Mouse (Mus musculus): ENCODE data around the gene Trib3. TPM values are rescaled to one million over a fixed set of nuclear protein-coding genes. Genes with fewer than 3 reads are reported as not detected.
A peak's percentile ranks its signal among the peaks of the same experiment; 100 is the strongest.
"Not testable (repeated sequence)": the region's sequence is repeated elsewhere in the genome, so short reads cannot be mapped to it uniquely, and the experiment has no call there.

Gene Trib3
- polyA plus RNA-seq, 1 experiment from 2014 or later = 1.7 TPM

DNA sequence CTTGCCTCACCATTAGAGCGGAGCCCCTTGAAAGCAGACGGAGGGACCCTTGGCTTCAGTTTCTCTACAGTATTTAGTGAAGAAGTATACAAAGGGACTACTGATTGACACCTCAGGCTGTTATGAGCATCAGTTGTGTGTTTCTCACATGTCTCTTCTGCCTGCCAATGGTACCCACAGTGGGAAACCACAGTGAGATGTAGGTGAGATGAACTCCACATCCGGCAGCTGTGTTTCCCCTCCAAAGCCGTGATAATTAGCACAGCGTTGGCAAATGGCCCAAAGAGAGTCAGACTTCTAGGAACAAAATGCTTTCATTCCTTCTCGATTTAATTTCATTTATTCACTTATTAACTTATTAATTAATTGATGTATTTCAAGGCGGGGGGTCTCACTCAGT, 28.3 kb upstream of the Trib3 start:
- DNase-seq (ENCODE audit: low spot score) (no peak), ATAC-seq (ENCODE audit: low FRiP score) (no peak)
- H3K27ac ChIP-seq (ENCODE audit: low read depth, low read length) = no peak overlapping the region
- no peak overlapping the region for H3K4me3 ChIP-seq (ENCODE audit: low read depth, low read length)
- 88% methylated on average over 7 of the region's 7 CpGs for WGBS
- no peaks in the 10 kb centered on the region for H3K9me3 ChIP-seq (ENCODE audit: control insufficient read depth, low read length)
- H3K4me2 ChIP-seq (replicated peaks; ENCODE audit: low read depth, low read length) = no peak overlapping the region
- no peaks in the 10 kb centered on the region for H3K36me3 ChIP-seq (ENCODE audit: control insufficient read depth, insufficient read depth, low read length)
- H3K9ac ChIP-seq (ENCODE audit: low read depth, low read length) = no peak overlapping the region
- H3K4me1 ChIP-seq (replicated peaks; ENCODE audit: control insufficient read depth, insufficient read depth, low read length) = peaks cover 10% of the 10 kb centered on the region; the same call in 1 of the 2 replicates
- peaks cover 4% of the 10 kb centered on the region; the same call in 1 of the 2 replicates for H3K27me3 ChIP-seq (ENCODE audit: control insufficient read depth, insufficient read depth, low read length)

DNA sequence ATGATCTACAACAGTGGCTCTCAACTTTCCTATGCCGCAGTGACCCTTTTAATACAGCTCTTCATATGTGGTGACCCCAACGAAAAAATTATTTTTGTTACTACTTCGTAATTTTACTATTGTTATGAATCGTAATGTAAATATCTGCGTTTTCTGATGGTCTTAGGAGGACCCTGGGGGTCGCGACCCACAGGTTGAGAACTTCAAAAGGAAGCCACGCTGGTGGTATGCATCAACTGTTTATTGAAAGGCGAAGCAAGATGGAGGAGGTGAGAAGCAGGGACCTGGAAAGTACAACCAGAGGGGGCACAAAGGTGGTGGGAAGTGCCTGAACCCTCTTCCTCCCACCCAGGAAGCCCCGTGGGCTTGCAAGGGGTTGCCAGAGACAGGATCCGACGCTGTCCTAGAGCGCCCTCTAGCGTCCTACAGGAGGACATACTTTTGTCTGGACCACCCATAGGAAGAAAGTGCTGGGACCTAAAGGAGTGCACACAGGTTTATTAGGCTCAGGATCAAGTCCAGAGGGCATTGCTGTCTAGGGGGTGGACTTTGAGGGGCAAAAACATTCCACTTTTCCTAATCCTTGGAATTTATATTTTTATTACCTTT, 24.8 kb upstream of the Trib3 start:
- no peak for ATAC-seq (ENCODE audit: low FRiP score)

DNA sequence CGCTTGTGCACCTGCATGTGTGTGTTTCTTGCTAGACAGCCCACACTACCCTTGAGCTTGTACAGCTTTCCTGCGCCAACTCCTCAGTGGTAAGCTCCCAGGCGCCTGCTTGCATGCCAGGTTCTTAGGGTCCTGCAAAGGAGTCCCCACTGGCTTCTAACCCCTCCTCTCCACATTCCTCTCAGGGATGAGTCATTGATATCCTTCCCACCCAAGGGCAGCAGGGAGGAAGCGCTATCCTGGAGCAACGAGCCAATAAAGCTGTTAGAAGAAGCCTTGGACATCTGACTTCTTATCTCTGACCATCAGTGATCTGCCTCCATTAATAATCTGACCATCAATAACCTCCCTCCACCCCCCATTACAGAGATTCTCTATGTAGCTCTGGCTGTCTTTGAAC, 24.1 kb upstream of the Trib3 start:
- ATAC-seq (ENCODE audit: low FRiP score) = no peak
- Histone ChIP-seq H3K27ac (ENCODE audit: low read depth, low read length) (no peak overlapping the region), H3K4me2 (replicated peaks; ENCODE audit: low read depth, low read length) (no peak overlapping the region), H3K9ac (ENCODE audit: low read depth, low read length) (no peak overlapping the region), H3K36me3 (ENCODE audit: control insufficient read depth, insufficient read depth, low read length) (no peaks in the 10 kb centered on the region), H3K4me3 (ENCODE audit: low read depth, low read length) (no peak overlapping the region), H3K9me3 (ENCODE audit: control insufficient read depth, low read length) (no peaks in the 10 kb centered on the region), H3K27me3 (ENCODE audit: control insufficient read depth, insufficient read depth, low read length) (peaks cover 2% of the 10 kb centered on the region; the same call in 1 of the 2 replicates), H3K4me1 (replicated peaks; ENCODE audit: control insufficient read depth, insufficient read depth, low read length) (no peaks in the 10 kb centered on the region)
- 90% methylated on average over 5 of the region's 5 CpGs for WGBS
- no peak for DNase-seq (ENCODE audit: low spot score)

More for the DNA sequence above, 24.8 kb upstream of the Trib3 start:
- Histone ChIP-seq H3K27ac (ENCODE audit: low read depth, low read length) (no peak overlapping the region), H3K4me1 (replicated peaks; ENCODE audit: control insufficient read depth, insufficient read depth, low read length) (no peaks in the 10 kb centered on the region), H3K27me3 (ENCODE audit: control insufficient read depth, insufficient read depth, low read length) (peaks cover 2% of the 10 kb centered on the region; the same call in 1 of the 2 replicates), H3K4me2 (replicated peaks; ENCODE audit: low read depth, low read length) (0 out of 2 replicates have a peak overlapping the region, but pooled peaks have one; percentile 17), H3K9ac (ENCODE audit: low read depth, low read length) (no peak overlapping the region), H3K36me3 (ENCODE audit: control insufficient read depth, insufficient read depth, low read length) (no peaks in the 10 kb centered on the region), H3K4me3 (ENCODE audit: low read depth, low read length) (no peak overlapping the region), H3K9me3 (ENCODE audit: control insufficient read depth, low read length) (no peaks in the 10 kb centered on the region)
- 32% methylated on average over 14 of the region's 14 CpGs for WGBS
- DNase-seq (ENCODE audit: low spot score) = peak; percentile 78

DNA sequence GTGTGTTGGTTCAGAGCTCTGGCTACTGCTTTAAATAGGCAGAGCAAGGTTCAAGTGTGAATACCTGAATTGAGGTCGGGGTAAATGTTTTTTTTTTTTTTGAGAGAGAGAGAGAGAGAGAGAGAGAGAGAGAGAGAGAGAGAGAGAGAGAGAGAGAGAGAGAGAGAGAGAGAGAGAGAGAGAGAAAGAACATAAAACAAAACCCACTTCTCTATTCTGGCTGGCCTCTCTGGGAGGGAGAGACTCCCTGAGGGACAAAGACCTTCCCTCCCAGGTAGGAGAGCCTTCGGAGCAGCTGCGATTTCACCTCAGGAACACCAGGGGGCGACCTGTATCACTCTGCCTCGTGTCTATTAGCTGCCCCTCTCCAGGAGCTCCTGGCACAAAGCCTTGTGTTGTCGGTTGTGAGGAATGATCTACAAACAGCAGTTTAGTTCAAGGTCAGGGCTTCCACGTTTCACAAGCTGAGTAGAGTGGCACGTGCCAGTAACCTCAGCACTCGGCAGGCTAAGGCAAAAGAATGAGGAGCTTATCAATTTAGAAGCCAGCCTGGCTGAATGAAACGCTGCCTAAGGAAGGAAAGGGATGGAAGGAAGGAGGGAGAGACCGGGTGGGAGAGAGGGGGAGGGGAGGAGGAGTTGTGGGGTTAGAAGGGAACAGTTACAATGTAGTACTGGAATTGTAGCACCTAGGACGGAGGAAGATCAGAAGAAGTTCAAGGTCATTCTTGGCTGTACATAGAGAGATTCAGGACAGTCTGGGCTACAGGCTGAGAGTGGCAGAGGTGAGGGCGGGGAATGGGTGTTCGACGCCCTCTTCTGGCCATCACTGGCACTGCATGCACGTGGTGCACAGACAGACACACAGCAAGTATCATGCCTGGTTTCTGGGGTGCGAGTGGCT, 19.7 kb upstream of the Trib3 start:
- 14% methylated on average over 17 of the region's 17 CpGs for WGBS
- Histone ChIP-seq H3K27me3 (ENCODE audit: control insufficient read depth, insufficient read depth, low read length) (no peaks in the 10 kb centered on the region; the same call in 1 of the 2 replicates), H3K36me3 (ENCODE audit: control insufficient read depth, insufficient read depth, low read length) (no peaks in the 10 kb centered on the region), H3K4me2 (replicated peaks; ENCODE audit: low read depth, low read length) (no peak overlapping the region), H3K27ac (ENCODE audit: low read depth, low read length) (no peak overlapping the region), H3K4me1 (replicated peaks; ENCODE audit: control insufficient read depth, insufficient read depth, low read length) (no peaks in the 10 kb centered on the region), H3K9ac (ENCODE audit: low read depth, low read length) (no peak overlapping the region), H3K9me3 (ENCODE audit: control insufficient read depth, low read length) (no peaks in the 10 kb centered on the region), H3K4me3 (ENCODE audit: low read depth, low read length) (no peak overlapping the region)
- ATAC-seq (ENCODE audit: low FRiP score) (peak; percentile 73), DNase-seq (ENCODE audit: low spot score) (peak; percentile 85)

DNA sequence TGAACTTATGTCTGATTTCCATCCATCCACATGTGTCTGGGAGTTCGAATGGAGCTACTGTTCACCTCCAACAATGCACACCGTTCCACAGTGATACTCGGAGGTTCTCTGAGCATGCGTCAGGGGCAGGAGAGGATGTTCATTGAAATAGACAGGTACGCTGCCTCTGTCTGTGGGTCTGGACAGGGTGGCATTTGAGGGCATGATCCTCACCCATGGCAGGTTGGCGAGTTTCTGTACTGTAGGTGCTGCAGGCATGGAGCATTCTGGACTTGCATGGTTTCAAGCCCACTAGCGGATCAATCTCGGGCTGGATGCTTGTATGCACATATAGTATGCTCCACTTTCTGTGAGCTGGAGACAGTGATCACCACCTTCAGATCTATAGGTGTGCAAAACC, 17.4 kb upstream of the Trib3 start:
- 89% methylated on average over 8 of the region's 8 CpGs for WGBS
- H3K27ac ChIP-seq (ENCODE audit: low read depth, low read length) = no peak overlapping the region
- no peak for ATAC-seq (ENCODE audit: low FRiP score)
- no peak overlapping the region for H3K4me2 ChIP-seq (replicated peaks; ENCODE audit: low read depth, low read length)
- H3K27me3 ChIP-seq (ENCODE audit: control insufficient read depth, insufficient read depth, low read length) = no peaks in the 10 kb centered on the region
- H3K9ac ChIP-seq (ENCODE audit: low read depth, low read length) = no peak overlapping the region
- no peaks in the 10 kb centered on the region for H3K9me3 ChIP-seq (ENCODE audit: control insufficient read depth, low read length)
- H3K36me3 ChIP-seq (ENCODE audit: control insufficient read depth, insufficient read depth, low read length) = no peaks in the 10 kb centered on the region
- no peak for DNase-seq (ENCODE audit: low spot score)
- no peaks in the 10 kb centered on the region for H3K4me1 ChIP-seq (replicated peaks; ENCODE audit: control insufficient read depth, insufficient read depth, low read length)
- H3K4me3 ChIP-seq (ENCODE audit: low read depth, low read length) = no peak overlapping the region

DNA sequence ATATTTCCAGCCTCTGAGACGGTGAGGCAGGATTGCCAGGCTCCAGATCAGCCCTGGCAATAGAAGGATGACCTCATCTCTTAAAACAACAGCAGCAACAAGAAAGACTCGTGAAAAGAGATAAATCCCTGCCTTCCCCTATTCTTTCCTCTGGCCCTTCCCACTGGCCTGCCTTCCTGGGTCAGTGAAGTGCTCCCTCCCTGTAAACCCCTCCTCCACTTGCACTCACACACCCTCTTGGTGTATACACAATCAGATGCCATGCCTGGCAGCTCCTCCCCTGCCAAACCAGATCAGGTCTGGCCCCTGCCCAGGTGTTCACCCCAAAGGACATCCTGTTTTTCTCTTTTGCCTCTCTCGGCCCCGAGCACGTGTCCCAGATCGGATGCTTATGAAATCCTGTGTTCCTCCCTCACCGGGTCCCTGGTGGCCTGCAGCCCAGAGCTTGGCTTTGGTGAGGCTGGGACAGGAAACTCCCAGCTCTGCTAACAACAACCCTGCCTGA, 16.5 kb upstream of the Trib3 start:
- Histone ChIP-seq H3K36me3 (ENCODE audit: control insufficient read depth, insufficient read depth, low read length) (no peaks in the 10 kb centered on the region), H3K27ac (ENCODE audit: low read depth, low read length) (no peak overlapping the region), H3K4me2 (replicated peaks; ENCODE audit: low read depth, low read length) (no peak overlapping the region), H3K4me3 (ENCODE audit: low read depth, low read length) (no peak overlapping the region), H3K4me1 (replicated peaks; ENCODE audit: control insufficient read depth, insufficient read depth, low read length) (no peaks in the 10 kb centered on the region), H3K9ac (ENCODE audit: low read depth, low read length) (no peak overlapping the region), H3K27me3 (ENCODE audit: control insufficient read depth, insufficient read depth, low read length) (no peaks in the 10 kb centered on the region), H3K9me3 (ENCODE audit: control insufficient read depth, low read length) (no peaks in the 10 kb centered on the region)
- no peak for ATAC-seq (ENCODE audit: low FRiP score)
- no peak for DNase-seq (ENCODE audit: low spot score)
- WGBS = 69% methylated on average over 7 of the region's 7 CpGs

DNA sequence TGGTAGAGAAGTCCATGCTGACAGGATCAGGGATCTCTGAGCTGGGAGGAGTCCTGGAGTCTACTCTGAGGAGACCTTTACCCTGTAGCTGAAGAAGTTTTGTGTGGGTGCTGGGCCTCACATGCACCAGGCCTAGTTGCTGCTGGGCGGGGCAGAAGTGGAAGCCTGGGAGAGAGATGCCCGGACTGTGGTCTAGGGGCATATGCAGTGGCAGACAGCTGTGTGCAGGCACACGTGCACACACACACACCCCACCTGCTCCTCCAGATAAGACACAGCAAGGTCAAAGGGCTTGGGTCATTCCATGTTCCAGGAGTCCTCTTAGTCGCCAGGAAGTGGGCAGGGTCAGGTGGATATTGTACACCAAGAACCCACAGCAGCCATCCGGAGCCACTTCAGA, 15.8 kb upstream of the Trib3 start:
- ATAC-seq (ENCODE audit: low FRiP score) = no peak
- H3K27ac ChIP-seq (ENCODE audit: low read depth, low read length) = no peak overlapping the region
- H3K4me1 ChIP-seq (replicated peaks; ENCODE audit: control insufficient read depth, insufficient read depth, low read length) = no peaks in the 10 kb centered on the region
- DNase-seq (ENCODE audit: low spot score) = no peak
- no peak overlapping the region for H3K4me2 ChIP-seq (replicated peaks; ENCODE audit: low read depth, low read length)
- no peaks in the 10 kb centered on the region for H3K36me3 ChIP-seq (ENCODE audit: control insufficient read depth, insufficient read depth, low read length)
- no peaks in the 10 kb centered on the region for H3K9me3 ChIP-seq (ENCODE audit: control insufficient read depth, low read length)
- WGBS = 75% methylated on average over 5 of the region's 5 CpGs
- H3K9ac ChIP-seq (ENCODE audit: low read depth, low read length) = no peak overlapping the region
- H3K27me3 ChIP-seq (ENCODE audit: control insufficient read depth, insufficient read depth, low read length) = no peaks in the 10 kb centered on the region
- no peak overlapping the region for H3K4me3 ChIP-seq (ENCODE audit: low read depth, low read length)

DNA sequence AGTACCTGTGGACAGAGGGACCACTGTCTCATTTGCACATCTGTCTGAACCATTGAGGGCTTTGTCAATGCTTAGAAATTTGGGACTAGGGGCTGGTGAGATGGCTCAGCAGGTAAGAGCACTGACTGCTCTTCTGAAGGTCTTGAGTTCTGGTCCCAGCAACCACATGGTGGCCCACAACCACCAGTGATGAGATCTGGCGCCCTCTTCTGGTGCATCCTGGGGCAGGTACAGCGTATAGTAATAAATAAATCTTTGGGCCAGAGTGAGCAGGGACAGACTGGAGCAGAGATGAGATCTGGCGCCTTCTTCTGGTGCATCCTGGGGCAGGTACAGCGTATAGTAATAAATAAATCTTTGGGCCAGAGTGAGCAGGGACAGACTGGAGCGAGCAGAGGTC, 15.1 kb upstream of the Trib3 start:
- not testable (repeated sequence) for H3K4me3 ChIP-seq (ENCODE audit: low read depth, low read length); H3K4me2 ChIP-seq (replicated peaks; ENCODE audit: low read depth, low read length); H3K9ac ChIP-seq (ENCODE audit: low read depth, low read length); H3K36me3 ChIP-seq (ENCODE audit: control insufficient read depth, insufficient read depth, low read length); DNase-seq (ENCODE audit: low spot score); H3K4me1 ChIP-seq (replicated peaks; ENCODE audit: control insufficient read depth, insufficient read depth, low read length); H3K27ac ChIP-seq (ENCODE audit: low read depth, low read length); H3K27me3 ChIP-seq (ENCODE audit: control insufficient read depth, insufficient read depth, low read length); ATAC-seq (ENCODE audit: low FRiP score); H3K9me3 ChIP-seq (ENCODE audit: control insufficient read depth, low read length)
- 75% methylated on average over 5 of the region's 5 CpGs for WGBS

Data from hindbrain, embryonic 11.5 days (tissue).